Mouse (Mus musculus) forebrain, embryonic 12.5 days (tissue): ENCODE data around the gene Rin2. TPM values are rescaled to one million over a fixed set of nuclear protein-coding genes. Genes with fewer than 3 reads are reported as not detected.

Experiments used
- ATAC-seq: fragments of 200-750 bp; cut with Nextera tagmentation; 2 replicates; pipeline ENCODE4 v1.8.0; 2017; ENCODE audit warnings: moderate TSS enrichment; ENCODE audit not compliant: low FRiP score
- H3K27ac ChIP-seq: fragments of 300-500 bp; sonication (generic); 2 replicates; pipeline ENCODE4 v1.5.1; 2016; ENCODE audit warnings: mild to moderate bottlenecking
- H3K27me3 ChIP-seq: fragments of 300-500 bp; sonication (generic); 2 replicates; pipeline ENCODE4 v1.6.1; 2016; ENCODE audit warnings: mild to moderate bottlenecking
- H3K36me3 ChIP-seq: fragments of 300-500 bp; sonication (generic); replicated peaks from 2 replicates; pipeline ENCODE4 v1.6.1; 2016; ENCODE audit warnings: mild to moderate bottlenecking
- H3K4me1 ChIP-seq: fragments of 300-500 bp; sonication (generic); 2 replicates; pipeline ENCODE4 v1.6.1; 2016
- H3K4me2 ChIP-seq: fragments of 300-500 bp; sonication (generic); 2 replicates; pipeline ENCODE4 v1.6.1; 2016; ENCODE audit warnings: mild to moderate bottlenecking, moderate library complexity
- H3K4me3 ChIP-seq: fragments of 300-500 bp; sonication (generic); replicated peaks from 2 replicates; pipeline ENCODE4 v1.5.1; 2016; ENCODE audit warnings: mild to moderate bottlenecking
- H3K9ac ChIP-seq: fragments of 300-500 bp; sonication (generic); 2 replicates; pipeline ENCODE4 v1.6.1; 2016; ENCODE audit warnings: mild to moderate bottlenecking
- H3K9me3 ChIP-seq: fragments of 300-500 bp; sonication (generic); 2 replicates; pipeline ENCODE4 v1.6.1; 2016
- WGBS: fragments of 180-500 bp; shearing (Covaris S2); methylation state at CpG from one replicate; pipeline ENCODE4 v1.1.7; 2016; 5-methylcytosine and 5-hydroxymethylcytosine counted together
- polyA plus RNA-seq: library from polyadenylated mRNA; unstranded; fragments of >200 nt; fragmentation: Nextera tagmentation; extraction: Ambion mirVana; gene quantifications from 2 replicates; pipeline ENCODE4 v1.2.1, GENCODE M21; 2016

Rin2 gene
- 11.9 and 14.0 TPM in 2 replicates for polyA plus RNA-seq

GRCm38 (mm10) chr2:145675142-145675755, at the start of gene Rin2:
TSS of gene Rin2 (plus strand) at chr2:145675215.
- peaks cover 9% of the 10 kb centered on the region; the same call in 1 of the 2 replicates for H3K27me3 ChIP-seq
- H3K4me1 ChIP-seq: peaks cover 16% of the 10 kb centered on the region
- H3K9ac ChIP-seq: peak within 1 kb of the TSS; percentile 72
- H3K4me2 ChIP-seq: peak within 1 kb of the TSS; percentile 94
- no peaks in the 10 kb centered on the region for H3K36me3 ChIP-seq
- WGBS: under 1% methylated on average over 32 of the region's 33 CpGs
- H3K27ac ChIP-seq: no peak within 1 kb of the TSS
- peak within 1 kb of the TSS; percentile 50 for H3K4me3 ChIP-seq
- no peaks in the 10 kb centered on the region for H3K9me3 ChIP-seq
- peak; percentile 92 for ATAC-seq

GRCm38 (mm10) chr2:145631123-145631798, 43.8 kb upstream of the Rin2 start:
- no peaks in the 10 kb centered on the region for H3K27me3 ChIP-seq
- H3K4me3 ChIP-seq: no peak overlapping the region
- H3K4me2 ChIP-seq: no peak overlapping the region
- H3K9ac ChIP-seq: no peak overlapping the region
- peak; percentile 33; the same call in 1 of the 2 replicates for ATAC-seq
- H3K4me1 ChIP-seq: no peaks in the 10 kb centered on the region; the same call in 1 of the 2 replicates
- no peaks in the 10 kb centered on the region for H3K9me3 ChIP-seq
- H3K36me3 ChIP-seq: no peaks in the 10 kb centered on the region
- 64% methylated on average over 6 of the region's 6 CpGs for WGBS
- peak overlapping the region; percentile 44; the same call in 1 of the 2 replicates for H3K27ac ChIP-seq

- H3K9ac ChIP-seq: no peak overlapping the region
- H3K9me3 ChIP-seq: no peaks in the 10 kb centered on the region
- peak; percentile 33; the same call in 1 of the 2 replicates for ATAC-seq
- no peak overlapping the region for H3K4me3 ChIP-seq
- no peaks in the 10 kb centered on the region for H3K36me3 ChIP-seq
- H3K4me2 ChIP-seq: no peak overlapping the region
- no peaks in the 10 kb centered on the region; the same call in 1 of the 2 replicates for H3K4me1 ChIP-seq
- 39% methylated on average over 4 of the region's 4 CpGs for WGBS
- no peaks in the 10 kb centered on the region for H3K27me3 ChIP-seq
- H3K27ac ChIP-seq: peak overlapping the region; percentile 44; the same call in 1 of the 2 replicates
Observed at GRCm38 (mm10) chr2:145631799-145632174, 43.2 kb upstream of the Rin2 start.

GRCm38 (mm10) chr2:145633811-145634210, 41.2 kb upstream of the Rin2 start:
- no peak overlapping the region for H3K27ac ChIP-seq
- 87% methylated on average over 5 of the region's 5 CpGs for WGBS
- no peaks in the 10 kb centered on the region; the same call in 1 of the 2 replicates for H3K4me1 ChIP-seq
- H3K4me2 ChIP-seq: no peak overlapping the region
- no peaks in the 10 kb centered on the region for H3K27me3 ChIP-seq
- no peaks in the 10 kb centered on the region for H3K9me3 ChIP-seq
- H3K4me3 ChIP-seq: no peak overlapping the region
- no peaks in the 10 kb centered on the region for H3K36me3 ChIP-seq
- no peak for ATAC-seq
- no peak overlapping the region for H3K9ac ChIP-seq

GRCm38 (mm10) chr2:145640255-145640984, 34.6 kb upstream of the Rin2 start:
- Histone ChIP-seq H3K9ac (no peak overlapping the region), H3K36me3 (no peaks in the 10 kb centered on the region), H3K9me3 (no peaks in the 10 kb centered on the region), H3K27ac (no peak overlapping the region), H3K27me3 (no peaks in the 10 kb centered on the region), H3K4me1 (no peaks in the 10 kb centered on the region), H3K4me3 (no peak overlapping the region), H3K4me2 (no peak overlapping the region)
- no peak for ATAC-seq
- WGBS: 83% methylated on average over 21 of the region's 21 CpGs

GRCm38 (mm10) chr2:145655373-145655960, 19.5 kb upstream of the Rin2 start:
- 40% methylated on average over 12 of the region's 12 CpGs for WGBS
- H3K4me2 ChIP-seq: no peak overlapping the region
- no peak overlapping the region for H3K27ac ChIP-seq
- no peaks in the 10 kb centered on the region for H3K4me1 ChIP-seq
- ATAC-seq: no peak
- H3K9me3 ChIP-seq: no peaks in the 10 kb centered on the region
- H3K4me3 ChIP-seq: no peak overlapping the region
- H3K36me3 ChIP-seq: no peaks in the 10 kb centered on the region
- H3K9ac ChIP-seq: no peak overlapping the region
- no peaks in the 10 kb centered on the region for H3K27me3 ChIP-seq

- Histone ChIP-seq H3K27ac (no peak overlapping the region), H3K4me2 (no peak overlapping the region), H3K9me3 (no peaks in the 10 kb centered on the region), H3K4me1 (no peaks in the 10 kb centered on the region), H3K36me3 (no peaks in the 10 kb centered on the region), H3K27me3 (no peaks in the 10 kb centered on the region), H3K4me3 (no peak overlapping the region), H3K9ac (no peak overlapping the region)
- 39% methylated on average over 3 of the region's 3 CpGs for WGBS
- ATAC-seq: no peak
Observed at GRCm38 (mm10) chr2:145656121-145656520, 18.9 kb upstream of the Rin2 start.

GRCm38 (mm10) chr2:145656716-145657115, 18.3 kb upstream of the Rin2 start:
- Histone ChIP-seq H3K9me3 (no peaks in the 10 kb centered on the region), H3K27ac (no peak overlapping the region), H3K9ac (no peak overlapping the region), H3K4me2 (no peak overlapping the region), H3K4me3 (no peak overlapping the region), H3K27me3 (no peaks in the 10 kb centered on the region), H3K36me3 (no peaks in the 10 kb centered on the region), H3K4me1 (no peaks in the 10 kb centered on the region)
- 54% methylated on average over 1 of the region's 1 CpGs for WGBS
- ATAC-seq: no peak

GRCm38 (mm10) chr2:145661242-145661641, 13.8 kb upstream of the Rin2 start:
- Histone ChIP-seq H3K9me3 (no peaks in the 10 kb centered on the region), H3K9ac (no peak overlapping the region), H3K4me3 (no peak overlapping the region), H3K27ac (no peak overlapping the region), H3K4me2 (no peak overlapping the region), H3K4me1 (no peaks in the 10 kb centered on the region), H3K27me3 (no peaks in the 10 kb centered on the region), H3K36me3 (no peaks in the 10 kb centered on the region)
- WGBS: 78% methylated on average over 7 of the region's 7 CpGs
- no peak for ATAC-seq

- Histone ChIP-seq H3K4me2 (no peak overlapping the region), H3K4me3 (no peak overlapping the region), H3K36me3 (no peaks in the 10 kb centered on the region), H3K9me3 (no peaks in the 10 kb centered on the region), H3K27ac (no peak overlapping the region), H3K27me3 (no peaks in the 10 kb centered on the region), H3K9ac (no peak overlapping the region), H3K4me1 (no peaks in the 10 kb centered on the region)
- 84% methylated on average over 7 of the region's 7 CpGs for WGBS
- ATAC-seq: no peak
Observed at GRCm38 (mm10) chr2:145663899-145664298, 11.1 kb upstream of the Rin2 start.

GRCm38 (mm10) chr2:145664311-145664710, 10.7 kb upstream of the Rin2 start:
- no peaks in the 10 kb centered on the region for H3K36me3 ChIP-seq
- no peaks in the 10 kb centered on the region for H3K4me1 ChIP-seq
- H3K27me3 ChIP-seq: no peaks in the 10 kb centered on the region
- WGBS: 91% methylated on average over 2 of the region's 2 CpGs
- H3K9ac ChIP-seq: no peak overlapping the region
- no peak for ATAC-seq
- H3K9me3 ChIP-seq: no peaks in the 10 kb centered on the region
- H3K4me2 ChIP-seq: no peak overlapping the region
- no peak overlapping the region for H3K27ac ChIP-seq
- H3K4me3 ChIP-seq: no peak overlapping the region

GRCm38 (mm10) chr2:145668135-145668534, 6.9 kb upstream of the Rin2 start:
- WGBS: 96% methylated on average over 4 of the region's 4 CpGs
- no peaks in the 10 kb centered on the region for H3K36me3 ChIP-seq
- H3K27me3 ChIP-seq: 0 out of 2 replicates have a peak, but pooled peaks cover 3% of the 10 kb centered on the region
- H3K9ac ChIP-seq: no peak overlapping the region
- H3K4me3 ChIP-seq: no peak overlapping the region
- no peaks in the 10 kb centered on the region for H3K9me3 ChIP-seq
- no peak for ATAC-seq
- H3K27ac ChIP-seq: no peak overlapping the region
- H3K4me1 ChIP-seq: no peaks in the 10 kb centered on the region
- H3K4me2 ChIP-seq: no peak overlapping the region
